Mouse (Mus musculus) mouse embryonic stem cell (cell line): Measurements from ENCODE around the gene Lrrc3c.
"Not testable (repeated sequence)": the region's sequence is repeated elsewhere in the genome, so short reads cannot be mapped to it uniquely, and the experiment has no call there.

Source experiments
- in situ Hi-C, 2 experiments: fragments of 300-500 bp; cut with MboI; formaldehyde crosslinking; loops; 1 replicate in 1 of 2; 3 replicates in 1 of 2; pipeline ENCODE4 v1.14.3; 2019 to 2020; ENCODE audit warnings: low sequenced_read_pairs in 2 of 2, low pct_unique_long_range_greater_than_20kb in 1 of 2, mixed read lengths in 1 of 2; ENCODE audit not compliant: unreplicated experiment in 1 of 2

Gene Lrrc3c

DNA sequence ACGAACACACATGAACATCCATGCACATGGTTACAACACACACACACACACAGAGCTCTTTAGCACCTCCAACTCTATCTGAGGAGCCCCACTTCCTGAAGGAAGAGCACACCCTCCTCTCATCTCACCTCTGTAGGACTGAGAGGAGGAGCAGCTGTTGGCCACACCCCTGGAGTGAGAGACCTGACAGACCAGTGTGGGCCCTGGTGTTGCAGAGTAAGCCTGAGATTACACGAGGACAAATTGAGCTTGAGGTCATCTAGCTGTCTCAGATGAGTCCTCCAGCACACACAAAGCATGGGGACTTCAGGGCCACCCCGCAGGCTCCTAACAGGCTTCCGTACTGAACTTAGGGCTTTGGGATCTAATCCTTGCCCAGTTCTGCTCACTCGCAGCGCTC is 6.8 kb downstream of the Lrrc3c start:
- in situ Hi-C loops: not testable (repeated sequence)

DNA sequence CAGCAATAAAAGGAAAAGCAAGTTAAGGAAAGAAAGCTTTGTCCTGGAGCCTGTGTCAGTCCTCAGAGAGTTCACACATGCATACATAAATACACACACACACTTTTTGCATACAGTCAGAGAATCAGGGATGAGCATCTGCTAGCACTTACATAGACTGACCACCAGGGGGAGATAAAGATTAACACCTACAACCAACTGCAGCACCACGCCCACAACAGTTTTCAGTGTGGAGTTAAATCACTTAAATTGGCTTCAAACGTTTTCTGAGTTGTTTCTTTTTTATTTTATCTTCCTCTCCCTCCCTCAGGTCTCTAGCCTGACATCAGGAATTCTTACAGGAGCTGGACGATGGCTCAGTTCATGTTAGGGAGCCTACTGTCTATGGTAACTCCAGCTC is 8.7 kb downstream of the Lrrc3c start:
- in situ Hi-C loops: no loop called here

DNA sequence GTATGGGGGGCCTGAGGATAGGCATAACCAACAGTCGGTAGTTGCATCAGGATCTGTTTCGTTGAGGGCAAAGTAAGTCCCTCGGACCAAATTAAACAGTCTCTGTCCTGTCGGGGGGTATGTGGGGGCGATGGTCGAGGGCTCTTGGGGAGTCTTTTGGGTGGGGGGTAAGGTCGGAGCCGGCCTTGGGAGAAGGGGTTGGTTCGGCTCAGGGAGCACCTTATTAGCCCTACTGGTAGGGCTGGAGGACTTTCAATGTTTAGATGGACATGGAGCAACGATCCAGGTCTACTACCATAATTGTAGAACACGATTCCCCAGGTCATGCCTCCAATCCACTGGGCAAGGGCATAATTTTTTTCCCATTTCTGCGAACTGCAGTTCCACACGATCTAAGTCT is 22.7 kb downstream of the Lrrc3c start:
- in situ Hi-C loops: no loop called here

DNA sequence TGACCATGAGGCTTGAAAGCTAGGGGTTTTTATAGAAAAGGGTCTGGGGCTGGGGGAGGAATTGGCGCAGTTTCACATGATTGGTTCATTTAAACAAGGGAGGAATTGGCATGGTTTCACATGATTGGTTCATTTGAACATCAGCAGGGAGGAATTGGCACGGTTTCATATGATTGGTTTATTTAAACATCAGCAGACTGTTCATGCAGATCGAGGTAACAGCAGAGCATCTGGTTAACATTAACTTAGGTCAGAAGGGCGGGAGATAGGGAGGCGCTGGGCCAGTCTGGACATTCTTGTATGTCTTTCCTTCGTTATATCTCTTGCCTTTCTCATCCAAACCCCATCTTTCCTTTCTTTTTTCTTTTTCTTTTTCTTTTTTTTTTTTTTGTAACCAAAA is 25.9 kb downstream of the Lrrc3c start:
- in situ Hi-C loops: not testable (repeated sequence)

DNA sequence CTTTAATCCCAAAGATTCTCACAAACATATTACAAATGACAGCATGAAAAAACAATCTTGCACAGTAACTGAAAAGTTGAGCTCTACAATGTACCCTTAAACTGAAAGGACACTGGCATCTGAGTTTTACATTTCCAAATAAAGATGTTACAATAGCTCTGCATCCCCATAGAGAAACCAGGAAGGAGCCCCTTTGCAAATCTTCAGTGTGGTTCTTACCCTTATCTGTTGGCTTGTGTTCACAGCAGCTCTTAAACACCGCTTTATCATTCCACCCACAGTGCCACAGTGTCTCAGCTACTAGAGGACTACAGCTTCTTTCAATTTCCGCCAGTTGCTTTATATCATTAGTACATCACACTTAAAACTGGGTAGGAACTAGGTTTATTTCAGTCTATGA is 26.3 kb downstream of the Lrrc3c start:
- in situ Hi-C loops: not testable (repeated sequence)

DNA sequence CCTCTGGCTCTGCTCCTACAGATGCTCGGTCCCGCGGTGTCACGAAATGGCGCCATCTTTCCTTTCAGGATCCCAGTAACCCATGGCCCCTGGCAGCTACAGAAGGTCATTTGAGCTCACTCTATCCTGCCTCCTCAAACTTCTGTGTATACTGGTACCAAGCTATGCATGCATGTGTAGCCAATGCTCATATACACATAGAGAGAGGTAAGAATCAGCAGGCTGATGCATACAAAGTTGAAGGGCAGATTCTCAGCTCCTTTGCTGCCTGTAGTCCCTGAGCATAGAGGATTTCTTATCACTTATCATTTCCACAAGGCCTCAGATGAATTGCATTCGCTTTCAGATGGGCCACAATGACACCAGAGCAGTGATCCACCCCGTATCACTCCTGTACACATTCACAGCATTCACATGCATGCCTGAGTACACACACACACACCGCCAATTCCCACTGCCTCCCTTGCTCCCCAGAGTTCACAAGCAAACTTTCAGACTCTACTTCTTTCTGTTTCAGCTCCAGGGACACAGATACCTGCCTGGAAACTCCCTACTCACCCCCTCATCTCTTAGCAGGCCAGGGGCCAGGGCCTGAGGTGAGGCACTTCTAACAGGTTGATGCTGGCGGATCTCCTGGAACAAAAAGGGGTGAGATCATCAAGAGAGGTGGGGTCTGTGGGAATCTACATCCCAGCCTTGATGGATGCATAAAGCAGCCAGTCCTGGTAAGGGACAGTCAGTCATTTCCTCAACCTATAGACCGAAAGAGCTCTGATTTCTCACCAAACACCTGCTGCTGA is 27.7 kb downstream of the Lrrc3c start, which contains the start of the genes Gm12355 and Gsdma3:
Gene Gm12355, minus strand, starts transcription at position 51 of the 800 bp plus-strand sequence.
Gene Gsdma3, plus strand, starts transcription at position 750 of the 800 bp plus-strand sequence.
- in situ Hi-C loops: no loop called here

DNA sequence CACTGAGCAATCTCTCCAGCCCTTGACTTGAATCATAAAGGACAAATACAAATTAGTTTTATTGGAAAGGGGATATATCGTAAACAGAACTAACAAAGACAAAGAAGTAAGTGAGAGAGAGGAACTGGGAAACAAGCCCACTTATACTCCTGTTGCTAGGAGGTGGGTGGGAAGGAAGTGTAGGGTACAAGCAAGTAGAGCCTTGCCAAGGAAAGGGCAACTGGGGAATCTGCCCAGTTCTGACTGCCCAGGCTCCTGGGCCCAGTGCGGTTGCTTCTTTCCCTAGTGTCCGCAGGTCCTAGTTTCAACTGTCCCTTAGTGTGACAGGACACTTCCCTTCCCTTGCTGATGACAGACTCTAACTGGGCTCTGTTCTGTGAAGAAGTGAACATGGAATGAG is 30.6 kb downstream of the Lrrc3c start:
- in situ Hi-C loops: no loop called here

DNA sequence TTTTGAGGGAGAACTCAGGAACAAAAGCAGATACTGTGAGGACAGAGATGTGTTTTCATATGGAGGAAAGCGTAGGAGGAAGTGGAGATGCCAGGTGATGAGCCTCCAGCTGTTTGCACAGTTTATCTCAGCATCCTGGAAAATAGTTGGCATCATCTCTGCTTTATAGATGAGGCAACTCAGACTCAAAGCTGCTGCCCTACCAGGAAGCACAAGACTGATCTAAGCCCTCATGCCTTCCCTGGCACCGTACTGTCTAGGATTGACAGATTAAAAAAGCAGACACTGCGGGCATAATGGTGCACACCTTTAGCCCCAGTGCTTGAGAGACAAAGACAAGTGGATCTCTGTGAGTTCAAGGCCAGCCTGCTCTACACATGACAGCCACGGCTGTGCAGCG is 32.6 kb downstream of the Lrrc3c start:
- in situ Hi-C loops: no loop called here

DNA sequence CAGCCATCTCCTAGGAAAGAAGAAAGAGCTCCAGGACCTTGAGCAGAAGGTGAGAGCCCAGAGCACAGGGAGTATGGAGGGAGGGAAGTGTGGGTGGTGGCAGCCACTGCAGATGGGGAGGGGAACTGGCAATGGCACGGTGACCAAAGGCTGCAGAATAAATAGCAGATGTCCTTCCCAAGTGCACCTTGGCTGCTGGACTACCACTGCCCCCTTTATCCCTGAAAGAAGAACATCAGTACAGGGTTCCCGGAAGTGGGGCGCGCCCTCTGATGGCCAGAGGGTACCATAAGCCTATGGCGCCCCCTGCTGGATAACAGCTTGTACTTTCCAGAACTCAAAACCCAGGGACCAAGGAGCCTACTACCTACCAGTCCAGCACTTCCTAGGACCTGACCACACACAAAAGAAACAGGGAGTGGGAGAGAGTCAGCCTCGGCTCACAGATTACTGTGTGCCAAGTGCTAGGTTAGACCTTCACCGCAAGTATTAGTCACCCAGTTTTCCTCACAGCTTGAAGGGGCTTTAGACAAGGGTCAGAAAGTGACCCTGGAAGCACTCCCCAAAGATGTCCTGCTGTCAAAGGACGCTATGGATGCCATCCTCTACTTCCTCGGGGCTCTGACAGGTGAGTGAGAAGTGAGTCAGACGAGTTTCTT is 37.4 kb downstream of the Lrrc3c start:
- in situ Hi-C loops: not testable (repeated sequence)

DNA sequence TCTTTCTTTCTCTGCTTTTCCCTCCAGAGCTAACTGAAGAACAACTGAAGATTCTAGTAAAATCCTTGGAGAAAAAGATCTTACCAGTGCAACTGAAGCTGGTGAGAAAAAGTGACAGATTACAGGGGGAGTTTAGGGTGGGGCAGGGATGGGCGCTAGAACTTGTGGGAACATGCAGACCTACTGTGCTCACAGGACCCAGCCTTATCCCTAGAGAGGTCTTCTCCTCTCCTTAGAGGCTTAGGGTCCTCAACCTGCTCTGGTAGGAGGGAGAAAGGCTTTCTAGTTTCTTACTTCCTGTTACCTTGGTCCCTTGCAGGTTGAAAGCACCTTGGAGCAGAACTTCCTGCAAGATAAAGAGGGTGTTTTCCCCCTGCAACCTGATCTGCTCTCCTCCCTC is 39.4 kb downstream of the Lrrc3c start:
- in situ Hi-C loops: no loop called here

DNA sequence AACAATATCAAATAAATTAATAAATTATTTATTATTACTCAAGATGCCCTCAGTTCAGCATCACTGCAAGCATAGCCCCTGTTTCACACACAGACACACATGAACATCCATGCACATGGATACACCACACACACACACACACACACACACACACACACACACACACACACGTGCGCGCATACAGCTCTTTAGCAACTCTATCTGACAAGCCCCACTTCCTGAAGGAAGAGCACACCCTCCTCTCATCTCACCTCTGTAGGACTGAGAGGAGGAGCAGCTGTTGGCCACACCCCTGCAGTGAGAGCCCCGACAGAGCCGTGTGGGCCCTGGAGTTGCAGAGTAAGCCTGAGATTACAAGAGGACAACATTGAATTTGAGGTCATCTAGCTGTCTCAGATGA is 42.0 kb downstream of the Lrrc3c start:
- in situ Hi-C loops: no loop called here

DNA sequence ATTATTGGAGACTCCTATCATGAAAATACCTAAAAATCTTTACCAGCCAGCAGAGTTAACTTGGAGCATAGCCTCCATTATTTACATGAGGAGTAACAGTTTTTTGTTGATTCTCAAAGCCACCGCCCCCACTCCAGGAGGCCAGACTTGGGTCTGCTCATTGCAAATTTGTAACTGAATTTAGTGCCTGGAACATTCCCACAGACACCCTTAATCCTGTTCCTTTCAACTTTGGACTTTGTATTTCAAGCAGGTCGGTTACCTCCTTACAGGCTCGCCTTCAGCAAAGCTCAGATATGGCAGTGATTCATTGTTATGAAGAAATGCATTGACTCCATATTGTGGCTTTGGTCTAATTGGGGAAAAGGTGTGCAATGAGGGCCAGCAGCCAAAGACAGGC is 46.7 kb downstream of the Lrrc3c start:
- in situ Hi-C loops: no loop called here

DNA sequence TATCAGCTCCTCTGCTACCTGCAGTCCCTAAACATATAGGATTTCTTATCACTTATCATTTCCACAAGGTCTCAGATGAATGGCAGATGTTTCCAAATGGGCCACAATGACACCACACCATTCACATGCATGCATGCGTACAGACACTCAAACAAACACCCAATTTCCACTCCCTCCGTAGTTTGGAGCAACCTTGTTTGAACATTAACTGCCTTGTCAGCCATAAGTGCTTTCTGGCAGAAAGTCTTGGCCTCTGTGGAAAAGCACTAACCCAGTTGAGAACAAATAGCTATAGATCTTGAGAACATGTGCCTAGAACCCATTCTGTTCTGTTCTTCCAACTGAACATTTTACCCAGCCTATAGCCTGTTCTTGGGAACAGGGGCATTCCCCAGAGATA is 47.9 kb downstream of the Lrrc3c start:
- in situ Hi-C loops: no loop called here

DNA sequence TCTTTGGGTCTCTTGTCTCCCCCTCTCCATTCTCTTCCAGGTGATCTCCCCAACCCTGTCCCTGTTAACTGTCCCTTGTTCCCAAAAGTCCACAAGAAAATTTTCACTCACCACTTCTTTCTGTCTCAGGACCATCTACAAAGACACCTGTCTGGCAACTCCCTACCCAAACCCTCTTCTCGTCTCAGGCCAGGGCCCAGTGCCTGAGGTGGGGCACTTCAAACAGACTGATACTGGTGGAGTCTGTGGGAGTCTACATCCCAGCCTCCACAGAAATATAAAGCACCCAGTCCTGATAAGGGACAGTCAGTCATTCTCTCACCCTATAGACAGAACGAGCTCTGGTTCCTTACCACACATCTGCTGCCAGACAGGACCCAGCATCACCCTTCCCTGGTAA is 48.4 kb downstream of the Lrrc3c start, which contains the start of gene Gsdma2:
Gene Gsdma2, plus strand, starts transcription at position 301 of the 400 bp plus-strand sequence.
- in situ Hi-C loops: no loop called here
